Mouse (Mus musculus) colon, adult 2 months (tissue): Measurements from ENCODE around the gene Kcne1l. TPM values are rescaled to one million over a fixed set of nuclear protein-coding genes. Genes with fewer than 3 reads are reported as not detected.

Source experiments
- polyA plus RNA-seq: library from polyadenylated mRNA; depleted of rRNA; stranded (reverse); fragments of >200 nt; gene quantifications from 2 replicates; pipeline ENCODE4 v1.2.3, GENCODE M21; 2012; rRNA removed

Gene Kcne1l
- 0.88 and 0.94 TPM in 2 replicates for polyA plus RNA-seq

GRCm38 (mm10) chrX:142305869-142306581, at the start of gene Kcne1l:
Gene Kcne1l, minus strand, starts transcription at chrX:142306294.

Other genes with a start within 250 kb of the Kcne1l start
- not detected in 2 replicates for gene Gucy2f, start 109.4 kb downstream of the Kcne1l start, polyA plus RNA-seq
- gene Nxt2, start 79.5 kb downstream of the Kcne1l start, polyA plus RNA-seq: 1.3 and 2.7 TPM in 2 replicates
- gene Acsl4, start 84.2 kb upstream of the Kcne1l start, polyA plus RNA-seq: 1.3 and 1.4 TPM in 2 replicates